8 mouse cellular contexts compared by ENCODE assay signal in the genomic region with DNA sequence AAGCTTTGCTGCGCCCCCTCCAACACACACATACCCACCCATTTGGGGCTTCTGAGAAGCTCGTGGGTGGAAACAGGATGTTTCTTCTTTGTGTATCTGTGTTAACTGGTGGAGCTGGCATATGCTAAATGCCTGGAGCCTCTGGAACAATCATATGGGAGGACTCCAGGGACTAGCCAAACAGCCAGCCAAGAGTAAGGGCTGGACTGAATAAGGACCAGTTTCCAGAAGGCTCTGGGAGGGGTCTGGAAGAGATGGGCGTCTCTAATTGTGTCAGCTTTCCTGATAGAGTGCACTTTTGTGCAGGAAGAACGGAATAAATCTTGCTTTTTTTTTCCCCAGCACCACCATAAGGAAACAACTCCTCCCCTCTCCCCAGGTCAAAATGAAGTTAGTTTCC. TPM values are rescaled to one million over a fixed set of nuclear protein-coding genes. Genes with fewer than 3 reads are reported as not detected.
A peak's percentile ranks its signal among the peaks of the same experiment; 100 is the strongest.
DNase-seq lines count a peak whose midpoint lies in the region; ATAC-seq and TF ChIP-seq lines count a peak whose summit lies in the region.

No protein-coding gene starts in this region.

- no peak overlapping the region for H3K27ac ChIP-seq in lung, embryonic 14.5 days (ENCODE audit: low read depth)
- no peak overlapping the region for H3K27ac ChIP-seq in forebrain, embryonic 13.5 days
- no peak overlapping the region for H3K27ac ChIP-seq in limb, embryonic 15.5 days
- no peak overlapping the region for H3K27ac ChIP-seq in small intestine, adult 2 months (ENCODE audit: insufficient read depth, low read depth, low read length)

- no peak for TF ChIP-seq CTCF in lung, embryonic 14.5 days (IDR thresholded peaks at IDR 0.05; ENCODE audit: low read depth)
- no peak for TF ChIP-seq CTCF in small intestine, adult 2 months (IDR thresholded peaks at IDR 0.05; ENCODE audit: extremely low read depth, insufficient read length, insufficient replicate concordance, low read depth, low read length)

- no peak for DNase-seq in lung, embryonic 14.5 days
- no peak for DNase-seq in lung, postnatal 36 days
- DNase-seq in gastrocnemius, adult 18-20 months (ENCODE audit: low spot score): no peak
- DNase-seq in cerebellum, adult 11 months: no peak
- DNase-seq in left cerebral cortex, adult 18-20 months (ENCODE audit: low spot score in 2 of 2): no peak

- peaks cover 39% of the 10 kb centered on the region for H3K27me3 ChIP-seq in lung, embryonic 14.5 days (ENCODE audit: insufficient read depth, low read length)
- peaks cover 85% of the 10 kb centered on the region for H3K27me3 ChIP-seq in forebrain, embryonic 13.5 days
- H3K27me3 ChIP-seq in limb, embryonic 15.5 days: peaks cover 13% of the 10 kb centered on the region
- peaks cover 4% of the 10 kb centered on the region for H3K27me3 ChIP-seq in small intestine, adult 2 months (ENCODE audit: control insufficient read depth, insufficient read depth, low read length)

- peaks cover 4% of the 10 kb centered on the region; the same call in 1 of the 2 replicates for H3K4me1 ChIP-seq in lung, embryonic 14.5 days (ENCODE audit: insufficient read depth)
- H3K4me1 ChIP-seq in forebrain, embryonic 13.5 days: peaks cover 17% of the 10 kb centered on the region
- H3K4me1 ChIP-seq in limb, embryonic 15.5 days: peaks cover 27% of the 10 kb centered on the region
- peaks cover 2% of the 10 kb centered on the region; the same call in 1 of the 2 replicates for H3K4me1 ChIP-seq in small intestine, adult 2 months (ENCODE audit: control insufficient read depth, insufficient read depth, insufficient read length, low read length)

- peak; percentile 56; the same call in 1 of the 2 replicates for ATAC-seq in lung, embryonic 14.5 days (ENCODE audit: insufficient read depth)
- ATAC-seq in forebrain, embryonic 13.5 days: peak; percentile 39
- ATAC-seq in limb, embryonic 15.5 days (ENCODE audit: insufficient number of reproducible peaks, low FRiP score, low TSS enrichment, low read depth): 0 out of 2 replicates have a peak, but pooled peaks have one; percentile 22

- TF ChIP-seq POLR2A in small intestine, adult 2 months (IDR thresholded peaks at IDR 0.05; ENCODE audit: low read depth, low read length): no peak

- H3K36me3 ChIP-seq in lung, embryonic 14.5 days (ENCODE audit: insufficient read depth): no peaks in the 10 kb centered on the region
- no peaks in the 10 kb centered on the region for H3K36me3 ChIP-seq in forebrain, embryonic 13.5 days (ENCODE audit: poor library complexity, severe bottlenecking)
- H3K36me3 ChIP-seq in limb, embryonic 15.5 days: no peaks in the 10 kb centered on the region
- no peaks in the 10 kb centered on the region for H3K36me3 ChIP-seq in small intestine, adult 2 months (ENCODE audit: control insufficient read depth, insufficient read depth, low read length)

- H3K4me2 ChIP-seq in lung, embryonic 14.5 days: peak overlapping the region; percentile 68
- peak overlapping the region; percentile 68 for H3K4me2 ChIP-seq in forebrain, embryonic 13.5 days
- peak overlapping the region; percentile 78 for H3K4me2 ChIP-seq in limb, embryonic 15.5 days

- peak overlapping the region; percentile 27 for H3K4me3 ChIP-seq in lung, embryonic 14.5 days (ENCODE audit: low read depth, low read length)
- peak overlapping the region; percentile 37 for H3K4me3 ChIP-seq in forebrain, embryonic 13.5 days
- H3K4me3 ChIP-seq in limb, embryonic 15.5 days: peak overlapping the region; percentile 39
- H3K4me3 ChIP-seq in small intestine, adult 2 months (ENCODE audit: low read depth, low read length): peak overlapping the region; percentile 37

- 27% methylated on average over 4 of the region's 4 CpGs for WGBS in lung, embryonic 14.5 days
- WGBS in forebrain, embryonic 13.5 days: 26% methylated on average over 4 of the region's 4 CpGs
- WGBS in limb, embryonic 15.5 days: 27% methylated on average over 4 of the region's 4 CpGs
- 25% methylated on average over 4 of the region's 4 CpGs for WGBS in small intestine, adult 2 months

- no peaks in the 10 kb centered on the region for H3K9me3 ChIP-seq in lung, embryonic 14.5 days (ENCODE audit: low read depth, low read length)
- H3K9me3 ChIP-seq in forebrain, embryonic 13.5 days (replicated peaks): no peaks in the 10 kb centered on the region
- H3K9me3 ChIP-seq in limb, embryonic 15.5 days: no peaks in the 10 kb centered on the region

- no peak overlapping the region for H3K9ac ChIP-seq in lung, embryonic 14.5 days
- H3K9ac ChIP-seq in forebrain, embryonic 13.5 days: 0 out of 2 replicates have a peak overlapping the region, but pooled peaks have one; percentile 21
- no peak overlapping the region for H3K9ac ChIP-seq in limb, embryonic 15.5 days

RNA-seq across cellular contexts. Expression of a gene that starts 8.2 kb away (rescaled TPM):
- polyA plus RNA-seq in lung, embryonic 14.5 days (2014; fragmentation: Nextera tagmentation; extraction: Ambion mirVana): 0.84 and 1.1 TPM in 2 replicates
- polyA plus RNA-seq in forebrain, embryonic 13.5 days (2015; fragmentation: Nextera tagmentation; extraction: Ambion mirVana): 2.4 and 3.2 TPM in 2 replicates
- 13.4 and 16.6 TPM in 2 replicates for polyA plus RNA-seq in limb, embryonic 15.5 days (2015; fragmentation: Nextera tagmentation; extraction: Ambion mirVana)
- polyA plus RNA-seq in small intestine, adult 2 months (2012; rRNA removed): 3.7 and 10.3 TPM in 2 replicates
- total RNA-seq in gastrocnemius, adult 18-20 months (2021): under 1 TPM; 0.25 to 0.31 TPM
- total RNA-seq in left cerebral cortex, adult 18-20 months (2021): 1 to 10 TPM; 1.9 TPM
